Mouse (Mus musculus) MEL (cell line): Measurements from ENCODE around the gene Bcl7c. TPM values are rescaled to one million over a fixed set of nuclear protein-coding genes. Genes with fewer than 3 reads are reported as not detected.

ENCODE experiments used
- DNase-seq: peaks from one replicate; pipeline ENCODE4 v3.0.0; 2011; ENCODE audit warnings: low read depth, low spot score
- H3K27ac ChIP-seq: 2 replicates; pipeline ENCODE4 v1.5.1; 2012; ENCODE audit warnings: low read depth, mild to moderate bottlenecking, control low read depth, low read length, moderate library complexity; ENCODE audit not compliant: control insufficient read depth
- H3K27me3 ChIP-seq, 2 experiments: fragments of 150-350 bp in 1 of 2; sonication (generic) in 1 of 2; 2 replicates each; pipeline ENCODE4 v1.6.1; 2012; ENCODE audit warnings: low read length in 2 of 2, mild to moderate bottlenecking in 2 of 2, improper control_type of control experiment in 1 of 2, moderate library complexity in 1 of 2; ENCODE audit not compliant: insufficient read depth in 2 of 2, control insufficient read depth in 1 of 2
- H3K36me3 ChIP-seq, 2 experiments: 2 replicates each; pipeline ENCODE4 v1.6.1; 2012 to 2014; ENCODE audit warnings: low read length in 2 of 2, improper control_type of control experiment in 1 of 2, inconsistent platforms in 1 of 2, mild to moderate bottlenecking in 1 of 2; ENCODE audit not compliant: insufficient read depth in 2 of 2, control insufficient read depth in 1 of 2
- H3K4me1 ChIP-seq, 2 experiments: fragments of 150-350 bp in 1 of 2; sonication (generic) in 1 of 2; 2 replicates each; pipeline ENCODE4 v1.6.1; 2012; ENCODE audit warnings: low read length in 2 of 2, improper control_type of control experiment in 1 of 2, mild to moderate bottlenecking in 1 of 2; ENCODE audit not compliant: insufficient read depth in 2 of 2, control insufficient read depth in 1 of 2
- H3K4me3 ChIP-seq, 2 experiments: fragments of 150-350 bp in 1 of 2; sonication (generic) in 1 of 2; 2 replicates each; pipeline ENCODE4 v1.5.1; 2012; ENCODE audit warnings: low read depth in 2 of 2, low read length in 2 of 2, mild to moderate bottlenecking in 2 of 2, moderate library complexity in 2 of 2, control low read depth in 1 of 2, improper control_type of control experiment in 1 of 2; ENCODE audit not compliant: control insufficient read depth in 1 of 2, insufficient read depth in 1 of 2
- H3K79me2 ChIP-seq: 2 replicates; pipeline ENCODE4 v1.6.1; 2012; ENCODE audit warnings: mild to moderate bottlenecking, low read length, moderate library complexity; ENCODE audit not compliant: control insufficient read depth, poor library complexity, insufficient read depth
- H3K9ac ChIP-seq: 2 replicates; pipeline ENCODE4 v1.6.1; 2012; ENCODE audit warnings: low read depth, mild to moderate bottlenecking, control low read depth, low read length, moderate library complexity; ENCODE audit not compliant: control insufficient read depth, poor library complexity, severe bottlenecking
- H3K9me3 ChIP-seq: fragments of 150-350 bp; sonication (generic); replicated peaks from 2 replicates; pipeline ENCODE4 v1.6.1; 2012; ENCODE audit warnings: mild to moderate bottlenecking, low read length, improper control_type of control experiment, moderate library complexity; ENCODE audit not compliant: insufficient read depth
- CHD1 ChIP-seq: IDR thresholded peaks from 2 replicates; pipeline ENCODE4 v1.6.1; 2012; ENCODE audit warnings: low read depth, mild to moderate bottlenecking, inconsistent platforms, low read length, improper control_type of control experiment
- CHD2 ChIP-seq: IDR thresholded peaks from 2 replicates; pipeline ENCODE4 v1.6.1; 2011; ENCODE audit warnings: low read length, improper control_type of control experiment
- CTCF ChIP-seq, 3 experiments: IDR thresholded peaks in 2 of 3; conservative IDR thresholded peaks in 1 of 3; 2 replicates each; pipeline ENCODE4 v1.5.1; 2011 to 2012; ENCODE audit warnings: low read length in 3 of 3, low read depth in 2 of 3, mild to moderate bottlenecking in 2 of 3, improper control_type of control experiment in 1 of 3, inconsistent platforms in 1 of 3, mixed read lengths in 1 of 3, moderate library complexity in 1 of 3; ENCODE audit not compliant: control insufficient read depth in 1 of 3, insufficient read depth in 1 of 3, poor library complexity in 1 of 3, severe bottlenecking in 1 of 3
- E2F4 ChIP-seq: IDR thresholded peaks from 2 replicates; pipeline ENCODE4 v1.6.1; 2011; ENCODE audit warnings: low read depth, low read length, improper control_type of control experiment, borderline replicate concordance
- ETS1 ChIP-seq: IDR thresholded peaks from 2 replicates; pipeline ENCODE4 v1.6.1; 2012; ENCODE audit warnings: low read depth, mild to moderate bottlenecking, inconsistent platforms, low read length, improper control_type of control experiment, moderate library complexity
- MAFK ChIP-seq: IDR thresholded peaks from 2 replicates; pipeline ENCODE4 v1.6.1; 2011; ENCODE audit warnings: low read depth, mild to moderate bottlenecking, low read length, improper control_type of control experiment, borderline replicate concordance
- MEF2A ChIP-seq: IDR thresholded peaks from 2 replicates; pipeline ENCODE4 v1.6.1; 2014; ENCODE audit warnings: low read depth, mild to moderate bottlenecking, inconsistent platforms, low read length, improper control_type of control experiment; ENCODE audit not compliant: poor library complexity, insufficient replicate concordance, severe bottlenecking; ENCODE audit errors: extremely low read depth
- POLR2AphosphoS2 ChIP-seq: IDR thresholded peaks from 2 replicates; pipeline ENCODE4 v1.6.1; 2011; ENCODE audit warnings: low read length, improper control_type of control experiment
- RCOR1 ChIP-seq: IDR thresholded peaks from 2 replicates; pipeline ENCODE4 v1.6.1; 2012; ENCODE audit warnings: low read depth, mild to moderate bottlenecking, inconsistent platforms, low read length, improper control_type of control experiment
- TAL1 ChIP-seq: IDR thresholded peaks from 2 replicates; pipeline ENCODE4 v1.6.1; 2012; ENCODE audit warnings: mild to moderate bottlenecking, inconsistent platforms, low read length, moderate library complexity, mixed read lengths
- TCF12 ChIP-seq: IDR thresholded peaks from 2 replicates; pipeline ENCODE4 v1.6.1; 2014; ENCODE audit warnings: low read depth, mild to moderate bottlenecking, inconsistent platforms, low read length, improper control_type of control experiment, moderate library complexity
- UBTF ChIP-seq: IDR thresholded peaks from 2 replicates; pipeline ENCODE4 v1.6.1; 2012; ENCODE audit warnings: low read depth, mild to moderate bottlenecking, inconsistent platforms, low read length, improper control_type of control experiment, moderate library complexity, borderline replicate concordance; ENCODE audit not compliant: insufficient read depth
- USF2 ChIP-seq, 2 experiments: IDR thresholded peaks; 2 replicates each; pipeline ENCODE4 v1.6.1; 2011 to 2012; ENCODE audit warnings: improper control_type of control experiment in 2 of 2, low read length in 2 of 2, borderline replicate concordance in 1 of 2, inconsistent platforms in 1 of 2, low read depth in 1 of 2, mild to moderate bottlenecking in 1 of 2; ENCODE audit not compliant: insufficient read depth in 1 of 2
- ZC3H11A ChIP-seq: IDR thresholded peaks from 2 replicates; pipeline ENCODE4 v1.6.1; 2012; ENCODE audit warnings: low read depth, mild to moderate bottlenecking, inconsistent platforms, low read length, improper control_type of control experiment
- ZKSCAN1 ChIP-seq: IDR thresholded peaks from 2 replicates; pipeline ENCODE4 v1.6.1; 2012; ENCODE audit warnings: low read depth, mild to moderate bottlenecking, inconsistent platforms, low read length, improper control_type of control experiment, moderate library complexity
- ZMIZ1 ChIP-seq: IDR thresholded peaks from 2 replicates; pipeline ENCODE4 v1.6.1; 2012; ENCODE audit warnings: low read depth, mild to moderate bottlenecking, inconsistent platforms, low read length, improper control_type of control experiment, moderate library complexity
- ZNF384 ChIP-seq: IDR thresholded peaks from 2 replicates; pipeline ENCODE4 v1.6.1; 2012; ENCODE audit warnings: low read depth, mild to moderate bottlenecking, inconsistent platforms, low read length, improper control_type of control experiment
- polyA plus RNA-seq, 2 experiments: library from polyadenylated mRNA; stranded (reverse) in 1 of 2; unstranded in 1 of 2; fragments of >175 nt in 1 of 2; fragments of >200 nt in 1 of 2; gene quantifications; 2 replicates each; pipeline versions ENCODE4 v1.2.1 to v1.2.4; 2012; ENCODE audit warnings: low replicate concordance in 2 of 2, low read depth in 1 of 2; ENCODE audit not compliant: insufficient read length in 2 of 2, insufficient read depth in 1 of 2, missing spikeins in 1 of 2
- total RNA-seq: library from RNA; depleted of rRNA; stranded (reverse); fragments of 300-350 nt; gene quantifications from 2 replicates; pipeline ENCODE4 v1.2.3, GENCODE M21; 2012

Gene Bcl7c
- total and polyA plus RNA-seq, 3 experiments, result 72.4 to 98.4 TPM; not detected in 1

DNA sequence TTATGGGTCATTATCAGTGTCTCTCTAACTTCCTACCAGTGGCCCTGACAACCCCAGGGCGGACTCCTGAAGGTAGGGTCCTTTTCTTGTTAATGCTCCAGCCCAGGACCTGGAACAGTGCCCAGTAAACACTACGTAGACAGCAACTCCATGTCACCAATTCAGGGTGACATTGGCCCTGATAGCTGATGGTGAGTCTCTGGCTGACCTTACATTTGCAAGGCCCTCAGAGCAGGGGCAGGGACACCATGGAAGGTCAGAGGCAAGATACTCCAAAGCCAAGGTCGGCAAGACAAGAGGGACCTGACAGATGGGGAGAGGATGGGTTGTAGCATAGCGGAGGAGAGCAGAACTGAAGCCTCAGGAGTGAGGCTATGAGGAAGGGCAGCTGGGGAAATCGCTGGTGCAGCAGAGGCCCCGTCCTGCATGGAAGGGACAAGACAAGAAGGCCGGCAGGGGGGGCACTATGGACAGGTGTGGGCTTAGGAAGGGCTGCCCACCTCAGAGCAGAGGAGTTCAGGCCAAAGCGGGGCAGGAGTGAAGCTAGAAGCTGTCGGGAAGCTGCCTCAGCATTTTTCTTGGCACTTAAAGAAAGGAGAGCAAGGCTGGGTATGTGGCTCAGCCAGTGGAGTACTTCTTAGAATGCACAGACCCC, 19.0 kb downstream of the Bcl7c start:
- H3K27me3 ChIP-seq, result no peaks in the 10 kb centered on the region
- H3K27ac ChIP-seq, result no peak overlapping the region
- H3K4me3 ChIP-seq, result no peak overlapping the region
- DNase-seq, result no peak
- H3K79me2 ChIP-seq, result no peaks in the 10 kb centered on the region
- TF ChIP-seq TAL1 (no peak), E2F4 (no peak), ZNF384 (no peak), ZC3H11A (no peak), UBTF (no peak)
- H3K9me3 ChIP-seq, result no peaks in the 10 kb centered on the region
- H3K9ac ChIP-seq, result no peak overlapping the region
- H3K4me1 ChIP-seq, result peaks cover 0 to 7% of the 10 kb centered on the region in 2 experiments; a peak in 2 of 4 replicates
- H3K36me3 ChIP-seq, result no peaks in the 10 kb centered on the region

DNA sequence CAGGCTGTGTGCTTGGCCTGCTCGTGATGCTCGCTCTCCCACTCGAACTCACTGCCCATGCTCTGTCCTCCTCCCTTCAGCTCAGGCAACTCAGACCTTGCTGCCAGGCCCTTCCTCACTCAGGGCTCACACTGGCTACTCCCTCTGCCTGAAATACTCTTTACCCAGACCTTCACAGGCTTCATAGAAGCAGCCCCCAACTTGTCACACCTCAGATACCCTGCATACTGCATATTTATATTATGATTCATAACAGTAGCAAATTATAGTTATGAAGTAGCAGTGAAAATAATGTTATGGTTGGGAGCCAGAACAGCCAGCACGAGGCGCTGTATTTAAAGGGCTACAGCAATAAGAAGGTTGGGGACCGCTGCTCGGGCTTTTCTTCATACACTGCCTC, 19.8 kb downstream of the Bcl7c start:
- Histone ChIP-seq H3K36me3 (no peaks in the 10 kb centered on the region), H3K4me3 (no peak overlapping the region), H3K79me2 (no peaks in the 10 kb centered on the region), H3K27me3 (no peaks in the 10 kb centered on the region), H3K9ac (no peak overlapping the region), H3K4me1 (peaks cover 0 to 7% of the 10 kb centered on the region in 2 experiments; a peak in 1 of 4 replicates), H3K27ac (no peak overlapping the region), H3K9me3 (no peaks in the 10 kb centered on the region)
- TF ChIP-seq POLR2AphosphoS2, result no peak
- no peak for DNase-seq

DNA sequence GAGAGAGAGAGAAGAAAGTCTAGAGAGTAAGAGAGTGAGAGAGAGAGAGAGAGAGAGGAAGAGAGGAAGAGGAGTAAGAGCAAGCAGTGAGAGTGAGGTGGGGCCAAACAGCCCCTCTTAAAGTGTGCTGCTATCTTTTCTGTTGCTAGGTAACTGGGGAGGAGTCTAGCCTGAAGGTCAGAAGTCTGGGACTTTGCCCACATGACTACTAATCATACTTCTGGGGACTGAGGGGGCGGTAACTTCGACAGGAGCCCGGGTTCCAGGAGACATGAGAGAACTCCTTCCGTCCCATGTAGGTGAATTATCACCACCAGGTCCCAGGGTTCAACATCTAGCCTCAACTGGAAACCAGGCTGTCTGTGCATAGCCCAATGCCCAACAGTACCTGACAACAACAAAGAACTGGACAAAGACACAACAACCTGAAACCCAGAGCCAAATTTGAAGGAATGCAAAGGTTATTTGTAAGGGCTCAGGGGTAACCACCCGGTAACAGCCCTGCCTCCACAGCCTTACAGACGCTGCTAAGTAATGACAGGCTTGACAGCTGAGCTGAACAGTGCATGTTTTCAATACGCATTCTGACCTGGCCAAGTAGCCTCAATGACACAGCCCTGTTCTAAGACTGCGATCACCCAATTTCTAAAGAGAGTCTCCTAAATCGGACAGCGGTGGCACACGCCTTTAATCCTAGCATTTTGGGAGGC, 21.8 kb downstream of the Bcl7c start:
- Histone ChIP-seq H3K4me1 (peaks cover 0 to 8% of the 10 kb centered on the region in 2 experiments; a peak in 2 of 4 replicates), H3K9ac (no peak overlapping the region)

More for the DNA sequence above, 21.8 kb downstream of the Bcl7c start:
- Histone ChIP-seq H3K4me3 (no peak overlapping the region), H3K27ac (no peak overlapping the region), H3K36me3 (peaks cover 0 to 1% of the 10 kb centered on the region in 2 experiments; a peak in 1 of 4 replicates), H3K9me3 (no peaks in the 10 kb centered on the region), H3K27me3 (no peaks in the 10 kb centered on the region), H3K79me2 (no peaks in the 10 kb centered on the region)
- no peak for TF ChIP-seq ZKSCAN1
- TF ChIP-seq ZC3H11A, result no peak
- no peak for TF ChIP-seq USF2 (IDR thresholded peaks at IDR 0.05; ENCODE audit: borderline replicate concordance in 1 of 2, insufficient read depth in 1 of 2, low read depth in 1 of 2, low read length in 2 of 2)
- no peak for TF ChIP-seq MAFK
- TF ChIP-seq CHD2, result no peak
- no peak for TF ChIP-seq CTCF (IDR thresholded peaks at IDR 0.05 in 2 of 3, conservative IDR thresholded peaks at IDR 0.05 in 1 of 3; ENCODE audit: control insufficient read depth in 1 of 3, insufficient read depth in 1 of 3, low read depth in 2 of 3, low read length in 3 of 3, poor library complexity in 1 of 3, severe bottlenecking in 1 of 3)
- no peak for TF ChIP-seq TCF12
- TF ChIP-seq ZNF384, result no peak
- TF ChIP-seq RCOR1, result no peak
- TF ChIP-seq ZMIZ1, result no peak
- TF ChIP-seq MEF2A, result no peak
- TF ChIP-seq ETS1, result no peak
- no peak for TF ChIP-seq CHD1
- DNase-seq, result no peak
